Mouse (Mus musculus): Measurements from ENCODE around the gene Tada2b. TPM values are rescaled to one million over a fixed set of nuclear protein-coding genes. Genes with fewer than 3 reads are reported as not detected.

The Tada2b gene
- 10 to 100 TPM; 35.2 to 37.2 (median 36.3) TPM for total RNA-seq (2022)

- peak; percentile 98 for DNase-seq (ENCODE audit: low spot score in 2 of 2)
Measured at GRCm38 (mm10) chr5:36484171-36484990, at the start of gene Tada2b, which contains the start of gene Ccdc96. Gene Tada2b (minus strand): TSS chr5:36484285. Gene Ccdc96 (plus strand): TSS chr5:36484588.

DNA sequence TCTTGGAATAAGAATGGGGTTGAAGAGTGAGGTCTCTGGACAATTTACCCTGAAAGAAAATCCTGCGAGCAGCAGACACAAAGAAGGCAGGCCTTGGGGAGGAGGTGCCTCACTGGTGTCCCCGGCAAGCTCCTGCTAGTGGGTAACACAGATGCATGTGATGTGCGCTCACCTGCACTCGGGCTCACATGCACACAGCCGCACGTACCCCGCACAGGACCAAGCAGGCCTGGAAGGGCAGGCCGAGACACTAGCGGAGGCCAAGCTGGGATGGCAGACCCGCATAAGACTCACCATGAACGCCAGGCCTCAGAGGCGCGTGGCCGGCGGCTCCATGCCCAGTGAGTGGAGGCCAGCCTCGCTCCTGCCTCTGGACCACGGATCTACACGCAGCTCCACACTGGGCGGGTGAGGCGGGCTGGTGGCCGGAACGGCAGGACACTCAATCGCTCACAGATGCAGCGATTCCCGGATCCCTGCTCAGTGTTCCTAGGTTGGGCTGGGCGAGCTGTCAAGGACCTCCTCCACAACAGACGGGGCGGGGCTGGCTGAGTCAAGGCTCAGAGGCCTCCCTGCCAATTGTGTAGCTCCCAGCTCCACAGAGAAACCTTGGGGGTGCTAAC is 46.2 kb upstream of the Tada2b start:
- DNase-seq (ENCODE audit: low spot score in 2 of 2), result peak; percentile 91 to 94

- DNase-seq (ENCODE audit: low spot score in 2 of 2), result no peak
Measured at GRCm38 (mm10) chr5:36529698-36530097, 45.6 kb upstream of the Tada2b start.

- no peak for DNase-seq (ENCODE audit: low spot score in 2 of 2)
Measured at GRCm38 (mm10) chr5:36526921-36527320, 42.8 kb upstream of the Tada2b start.

GRCm38 (mm10) chr5:36526274-36526673 is 42.2 kb upstream of the Tada2b start:
- DNase-seq (ENCODE audit: low spot score in 2 of 2), result no peak

DNA sequence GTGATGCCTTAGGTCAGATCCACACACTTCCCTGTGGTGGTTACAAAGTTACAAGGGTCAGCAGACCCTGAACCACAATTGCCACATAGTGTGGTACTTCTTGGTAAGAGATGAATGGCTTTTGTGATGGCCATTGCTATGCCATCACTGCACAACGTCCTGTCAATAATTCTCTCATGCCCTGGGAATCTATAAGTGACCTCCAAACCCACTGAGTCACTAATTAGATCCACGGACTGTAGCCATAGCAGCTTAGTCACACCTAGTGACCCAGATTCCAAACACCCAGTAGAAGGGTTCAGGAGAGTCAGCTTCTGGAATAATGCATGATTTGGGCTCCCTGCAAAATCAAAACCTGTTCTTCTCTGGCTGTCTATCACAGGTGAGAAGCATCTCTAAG is 41.1 kb upstream of the Tada2b start:
- DNase-seq (ENCODE audit: low spot score in 2 of 2), result no peak

- DNase-seq (ENCODE audit: low spot score in 2 of 2), result no peak
Measured at GRCm38 (mm10) chr5:36523219-36523703, 39.2 kb upstream of the Tada2b start.

DNA sequence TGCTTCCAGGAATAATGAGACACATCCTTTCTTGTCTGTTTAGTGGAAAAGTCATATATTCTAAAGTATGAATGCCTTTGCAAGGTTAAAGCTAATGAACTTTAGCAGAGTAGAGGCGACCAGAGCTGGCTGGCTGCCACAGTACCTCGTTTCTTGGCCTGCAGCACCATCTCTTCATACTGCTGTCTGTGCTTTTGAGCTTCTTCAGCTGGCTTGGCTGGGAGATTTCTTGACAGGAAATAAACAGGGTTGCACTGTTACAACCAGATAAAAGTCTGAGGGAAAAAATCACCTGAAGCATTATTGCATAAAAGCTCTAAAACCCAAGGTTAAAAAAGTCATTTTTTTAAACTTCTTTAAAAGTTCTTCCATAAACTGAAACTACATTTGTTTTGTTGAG is 38.7 kb upstream of the Tada2b start:
- DNase-seq (ENCODE audit: low spot score in 2 of 2), result no peak

GRCm38 (mm10) chr5:36519751-36520150 is 35.7 kb upstream of the Tada2b start:
- DNase-seq (ENCODE audit: low spot score in 2 of 2), result no peak

DNA sequence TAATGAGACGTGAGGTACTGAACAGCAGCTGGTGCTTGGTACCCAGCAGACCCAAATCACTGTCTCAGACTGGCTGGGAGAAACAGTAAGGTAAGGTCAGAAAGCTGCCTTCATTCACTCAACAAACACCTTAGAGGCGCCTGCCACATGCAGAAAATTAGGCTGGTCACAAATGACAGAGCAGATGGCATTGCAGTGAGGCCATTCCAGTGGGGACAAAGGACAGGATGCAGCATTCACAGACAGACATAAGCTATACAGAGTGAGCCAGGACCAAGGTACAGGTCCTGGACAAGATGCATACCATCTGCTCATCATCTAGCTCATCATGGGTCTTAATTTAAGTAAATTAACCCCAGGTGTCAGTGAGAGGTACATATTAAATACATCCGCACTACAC is 33.5 kb upstream of the Tada2b start:
- DNase-seq (ENCODE audit: low spot score in 2 of 2), result no peak

DNA sequence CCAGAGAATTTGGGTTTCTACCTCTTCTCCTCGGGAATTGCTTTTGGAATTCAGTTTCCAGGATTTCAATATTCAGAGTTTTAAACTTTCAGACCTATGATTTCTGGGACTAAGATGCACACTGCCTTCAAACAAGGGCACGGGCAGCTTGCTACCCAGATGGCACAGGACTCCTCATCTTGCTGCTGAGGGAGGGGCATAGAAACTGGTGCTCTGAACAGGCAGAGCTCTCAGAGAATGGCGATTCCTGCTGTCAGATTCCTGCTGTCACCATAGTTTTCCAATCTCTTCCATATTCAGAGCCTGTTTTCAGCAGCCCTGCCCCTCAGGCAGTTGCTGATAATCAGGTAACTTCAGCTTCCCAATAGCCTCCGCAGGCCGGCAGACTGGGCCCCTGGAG is 31.5 kb upstream of the Tada2b start:
- DNase-seq (ENCODE audit: low spot score in 2 of 2), result no peak

GRCm38 (mm10) chr5:36515126-36515525 is 31.0 kb upstream of the Tada2b start:
- DNase-seq (ENCODE audit: low spot score in 2 of 2), result no peak

DNA sequence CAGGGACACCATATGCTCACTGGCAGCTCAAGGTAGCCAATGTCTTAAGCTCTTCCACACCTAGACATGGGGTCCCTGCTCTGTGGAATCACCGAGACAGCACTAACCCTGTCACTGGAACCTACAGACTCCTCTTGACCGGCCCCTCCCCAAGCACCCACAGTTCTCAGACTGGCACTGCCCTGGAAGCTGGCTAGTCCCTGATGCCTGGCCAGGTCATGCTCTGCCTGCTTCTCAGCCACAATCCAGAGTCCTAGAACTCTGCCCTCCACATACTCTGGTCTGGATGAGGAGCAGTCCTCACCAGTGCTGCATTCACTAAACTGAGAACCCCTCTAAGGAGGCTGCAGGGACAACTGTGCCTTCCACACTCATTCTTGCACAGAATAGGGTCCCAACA is 26.9 kb upstream of the Tada2b start:
- no peak for DNase-seq (ENCODE audit: low spot score in 2 of 2)

DNA sequence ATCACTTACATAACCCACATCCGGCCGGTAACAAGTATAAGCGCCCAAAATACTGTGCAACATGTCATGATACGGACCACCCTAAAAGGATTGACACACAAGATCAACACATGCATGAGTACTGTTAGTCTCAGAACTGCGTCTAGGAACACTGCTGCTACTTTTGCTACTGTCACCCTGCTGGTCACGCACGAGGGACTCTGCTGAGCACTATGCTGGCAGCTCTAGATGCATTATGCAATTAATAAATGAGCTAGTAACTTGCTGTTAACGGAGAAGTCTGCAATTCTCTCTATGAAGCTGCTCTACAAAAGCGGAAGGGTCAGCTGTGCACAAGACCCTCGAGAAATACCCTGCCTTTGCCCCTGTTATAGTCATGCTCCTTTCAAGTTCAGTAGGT is 24.3 kb upstream of the Tada2b start:
- no peak for DNase-seq (ENCODE audit: low spot score in 2 of 2)

DNA sequence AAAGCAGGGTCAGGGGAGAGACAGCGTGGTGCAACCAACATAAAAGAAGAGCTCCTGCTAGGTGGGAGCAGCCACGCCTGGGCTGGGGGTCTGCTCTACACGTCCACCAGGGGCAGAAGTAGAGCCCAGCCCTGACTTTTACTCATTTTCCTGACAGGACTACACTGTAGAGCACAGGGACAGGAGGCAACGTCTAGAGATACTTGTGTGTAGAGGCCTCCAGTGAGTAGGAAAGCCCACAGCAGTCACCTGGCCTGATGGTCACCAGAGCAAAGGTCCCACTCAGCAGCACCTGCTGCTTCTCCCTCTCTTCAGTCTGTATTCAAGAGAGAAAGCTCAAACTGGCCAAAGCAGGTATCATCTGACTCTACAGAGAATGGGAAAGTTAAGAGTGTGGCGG is 21.6 kb upstream of the Tada2b start:
- DNase-seq (ENCODE audit: low spot score in 2 of 2), result no peak

- no peak for DNase-seq (ENCODE audit: low spot score in 2 of 2)
Measured at GRCm38 (mm10) chr5:36505235-36505634, 21.1 kb upstream of the Tada2b start.

- DNase-seq (ENCODE audit: low spot score in 2 of 2), result no peak
Measured at GRCm38 (mm10) chr5:36494709-36495108, 10.6 kb upstream of the Tada2b start.

GRCm38 (mm10) chr5:36493919-36494318 is 9.8 kb upstream of the Tada2b start:
- DNase-seq (ENCODE audit: low spot score in 2 of 2), result peak; percentile 60 to 64

DNA sequence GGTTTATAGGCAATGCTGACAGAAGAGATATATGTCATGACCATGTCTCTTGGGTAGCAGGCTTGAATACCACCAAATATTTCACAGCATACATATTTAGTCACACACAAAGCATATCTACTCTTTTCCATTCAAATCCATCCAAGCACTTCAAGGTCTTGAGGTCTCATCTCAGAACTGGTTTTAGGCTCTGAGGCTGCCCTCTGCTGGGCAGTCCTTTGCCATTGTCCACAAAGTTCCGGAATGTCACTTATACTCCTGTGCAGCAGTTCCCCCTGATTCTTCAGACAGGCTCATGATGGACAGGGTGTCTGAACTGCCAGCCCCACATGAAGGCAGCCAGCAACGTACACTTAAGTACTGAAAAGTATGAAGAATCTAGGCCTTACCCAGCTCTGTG is 5.1 kb upstream of the Tada2b start:
- no peak for DNase-seq (ENCODE audit: low spot score in 2 of 2)

GRCm38 (mm10) chr5:36485306-36485705 is 1.2 kb upstream of the Tada2b start:
- DNase-seq (ENCODE audit: low spot score in 2 of 2), result no peak

DNA sequence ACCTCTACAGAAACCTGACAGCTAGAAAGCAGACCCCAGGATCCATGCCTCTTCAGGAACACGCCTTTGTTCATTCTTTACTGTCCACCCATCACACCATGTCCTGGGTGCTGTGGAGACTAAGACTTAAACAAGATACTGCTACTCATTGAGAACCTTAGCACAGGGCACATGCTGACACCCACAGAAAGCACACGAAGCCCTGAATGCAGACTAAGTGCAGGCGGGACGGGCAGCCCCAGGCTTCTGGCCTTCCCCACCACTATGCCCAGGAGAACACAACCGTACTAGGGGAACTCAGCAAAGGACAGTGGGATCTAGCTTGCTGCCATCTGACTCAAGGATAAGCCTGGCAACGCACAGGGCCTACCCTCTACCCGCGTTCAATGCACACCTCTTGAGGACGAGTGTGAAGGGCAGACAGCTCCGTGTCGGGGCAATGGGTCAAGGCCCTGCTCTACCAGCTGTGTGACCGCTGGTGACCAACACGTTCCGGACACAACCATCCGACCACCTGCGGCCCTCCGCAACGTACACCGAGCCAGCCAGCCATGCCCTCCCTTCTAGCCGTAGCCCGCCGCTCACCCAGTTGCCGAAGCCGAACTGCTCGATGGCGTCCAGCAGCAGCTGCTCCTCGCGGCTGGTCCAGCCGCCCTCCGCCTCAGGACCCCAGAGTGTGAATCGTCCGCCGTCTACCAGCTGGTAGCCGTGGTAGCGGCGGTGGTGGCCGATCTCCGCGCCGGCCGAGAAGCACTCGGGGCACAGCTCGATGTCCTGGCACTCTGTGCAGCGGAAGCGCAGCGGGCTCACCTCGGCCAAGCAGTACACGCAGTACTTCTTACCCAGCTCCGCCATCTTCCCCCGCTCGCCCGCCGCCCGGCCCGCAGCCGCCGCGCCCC is 633 bp downstream of the Tada2b start:
- no peak for DNase-seq (ENCODE audit: low spot score in 2 of 2)

DNA sequence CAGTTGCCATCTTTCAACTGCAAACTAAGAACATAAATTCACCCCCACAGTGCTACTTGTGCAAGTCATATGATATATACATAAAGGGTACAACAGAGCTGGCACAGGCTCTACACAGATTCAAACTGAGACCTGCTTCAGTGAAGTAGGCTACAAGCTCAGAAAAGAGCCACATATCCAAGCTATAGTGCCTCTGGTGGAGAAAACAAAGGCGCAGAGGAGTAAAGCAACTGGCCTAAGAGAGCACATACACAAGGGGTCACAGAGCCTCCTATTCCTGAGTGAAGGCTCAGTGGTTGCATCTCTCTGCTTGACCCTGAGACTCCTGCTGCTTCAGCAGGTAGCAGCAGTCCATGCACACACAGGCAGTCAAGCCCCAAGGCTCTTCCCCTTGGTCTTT is 3.0 kb downstream of the Tada2b start:
- no peak for DNase-seq (ENCODE audit: low spot score in 2 of 2)
